Mouse (Mus musculus) small intestine, adult 2 months (tissue): ENCODE data around the gene Ndrg3.

ENCODE experiments used
- CTCF ChIP-seq: fragments of 200-500 bp; IDR thresholded peaks from 2 replicates; pipeline ENCODE4 v1.5.1; 2012; ENCODE audit warnings: low read depth, mild to moderate bottlenecking, control low read depth, inconsistent platforms, low read length, moderate library complexity, mixed read lengths; ENCODE audit not compliant: insufficient replicate concordance, insufficient read length; ENCODE audit errors: extremely low read depth
- POLR2A ChIP-seq: fragments of 200-500 bp; IDR thresholded peaks from 2 replicates; pipeline ENCODE4 v1.6.1; 2012; ENCODE audit warnings: low read depth, mild to moderate bottlenecking, control low read depth, inconsistent platforms, low read length, moderate library complexity

- TF ChIP-seq CTCF: no peak
- TF ChIP-seq POLR2A: no peak
These were observed 99.0 kb downstream of the Ndrg3 start for GRCm38 (mm10) chr2:156892821-156893220.
